Mouse (Mus musculus) adrenal gland (tissue): Measurements from ENCODE around the gene Siae.

Experiments used
- intact Hi-C: fragments of 180-260 bp; cut with DNase I; formaldehyde crosslinking; loops from one replicate; pipeline ENCODE4 v1.15.1; 2025
- long read RNA-seq, 2 experiments: library from polyadenylated mRNA; unstranded; transcript quantifications; one replicate each; pipeline ENCODE4 v2.0.0; 2020; ENCODE audit warnings: borderline replicate concordance in 1 of 2; ENCODE audit not compliant: insufficient replicate concordance in 1 of 2

Gene Siae
- long read RNA-seq, experiment 1, full-length matches to known transcripts, result 3 of 9 reads
- long read RNA-seq, experiment 1, partial matches to known transcripts, result 3 of 9 reads
- long read RNA-seq, experiment 1, other reads (novel, unspliced or antisense), result 3 of 9 reads
- long read RNA-seq, experiment 2, full-length matches to known transcripts, result 13 of 16 reads
- long read RNA-seq, experiment 2, partial matches to known transcripts, result 3 of 16 reads
- long read RNA-seq, experiment 2, other reads (novel, unspliced or antisense), result 0 of 16 reads

DNA sequence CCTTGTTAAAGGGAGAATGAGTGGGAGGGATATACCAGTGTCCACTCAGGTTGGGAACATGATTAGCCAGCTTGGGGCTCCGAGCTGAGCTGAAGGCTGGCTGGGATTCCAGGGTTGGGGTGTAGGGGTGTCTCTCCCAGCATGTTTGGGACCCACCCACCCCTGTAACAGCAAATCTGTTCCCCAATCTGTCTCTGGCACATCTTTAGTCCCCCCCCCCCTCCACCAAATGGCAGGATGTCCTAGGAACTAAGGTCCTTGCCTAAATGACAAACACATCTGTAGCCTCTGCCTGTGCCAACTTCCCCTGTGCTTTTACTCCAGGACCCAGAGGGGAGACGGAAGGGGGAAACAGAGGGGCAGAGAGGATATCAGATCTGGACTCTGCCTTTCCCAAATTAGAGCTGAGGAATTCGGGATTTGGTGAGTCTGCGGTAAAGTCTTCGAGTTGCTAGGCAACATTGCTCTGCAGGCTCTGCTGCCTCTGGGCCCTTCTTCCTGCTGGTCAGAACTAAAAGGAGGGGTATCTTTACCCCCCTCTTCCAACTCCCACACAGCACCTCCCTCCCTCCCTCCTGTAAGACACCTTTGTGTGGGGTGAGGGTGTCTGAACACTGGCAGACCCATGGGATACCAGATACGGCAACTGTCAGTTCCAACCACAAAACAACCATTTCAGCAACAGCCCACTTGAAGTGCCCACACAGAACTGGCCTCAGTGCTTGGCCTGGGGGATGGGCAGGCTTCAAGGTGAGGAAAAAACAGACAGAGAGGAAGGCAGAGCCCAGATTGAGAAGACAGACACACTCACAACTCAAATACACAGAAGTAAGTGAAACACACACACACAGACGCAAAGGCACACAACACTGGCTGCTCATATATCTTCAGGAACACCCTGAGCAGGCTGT is at the start of gene Siae:
Gene Siae, plus strand, starts transcription at position 861 of the 911 bp plus-strand sequence.
- intact Hi-C loops, result no loop called here

- intact Hi-C loops, result no loop called here
Observed at GRCm38 (mm10) chr9:37506023-37506422, 49.5 kb upstream of the Siae start.

DNA sequence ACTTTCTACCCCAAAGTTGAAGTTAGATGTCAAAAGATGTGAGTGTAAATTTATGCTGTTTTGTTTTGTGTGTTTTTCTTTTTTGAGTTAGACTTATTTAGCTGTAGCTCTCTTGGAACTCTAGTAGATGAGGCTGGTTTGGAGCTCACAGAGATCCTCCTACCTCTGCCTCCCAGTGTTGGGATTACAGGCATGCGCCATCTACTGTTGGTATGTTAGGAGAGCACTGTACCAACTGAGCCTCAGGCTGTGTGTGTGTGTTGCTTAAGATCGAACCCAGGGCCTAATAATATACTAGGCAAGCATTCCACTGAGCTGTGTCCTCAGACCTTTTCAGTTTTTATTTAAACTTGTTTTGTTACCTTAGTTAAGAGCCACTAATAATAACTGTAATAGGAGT is 43.4 kb upstream of the Siae start:
- intact Hi-C loops, result no loop called here

GRCm38 (mm10) chr9:37514456-37514855 is 41.0 kb upstream of the Siae start:
- intact Hi-C loops, result no loop called here

DNA sequence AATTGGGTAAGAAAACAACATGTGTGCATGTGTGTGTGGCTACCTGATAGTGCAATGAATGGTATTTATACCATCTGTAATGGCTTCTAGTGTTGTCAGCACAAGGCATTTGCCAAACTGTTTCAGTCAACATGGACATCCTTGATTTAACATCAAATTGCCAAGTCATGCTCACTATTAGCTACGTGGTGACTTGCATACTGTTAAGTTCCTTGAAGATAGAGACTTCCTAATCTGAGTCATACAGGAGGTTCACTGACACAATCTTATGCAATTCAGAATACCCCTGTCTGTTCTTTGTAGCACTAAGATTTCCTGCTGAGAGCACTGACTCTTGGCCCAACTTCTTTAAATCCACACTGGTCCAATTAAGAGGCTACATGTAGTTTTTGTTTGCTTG is 38.0 kb upstream of the Siae start:
- intact Hi-C loops, result no loop called here

DNA sequence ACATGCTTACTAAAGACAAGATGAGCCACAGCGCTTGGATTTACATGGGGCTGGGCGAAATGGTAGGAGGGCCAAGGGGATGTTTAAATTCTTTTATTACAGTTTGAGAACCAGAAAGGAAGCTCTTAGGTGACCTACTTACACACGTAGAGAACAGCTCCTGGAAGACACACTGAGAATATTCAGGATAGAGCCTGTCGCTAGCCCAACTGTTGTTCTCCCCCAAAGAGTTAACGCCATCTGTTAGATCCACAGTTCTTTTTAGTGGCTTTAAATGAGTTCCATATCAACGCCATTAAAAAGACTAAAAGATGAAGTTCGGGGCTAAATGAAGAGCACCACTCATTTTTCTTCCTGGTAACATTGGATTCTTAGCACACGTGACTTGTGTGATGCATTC is 36.5 kb upstream of the Siae start:
- intact Hi-C loops, result no loop called here

GRCm38 (mm10) chr9:37519995-37520394 is 35.5 kb upstream of the Siae start:
- intact Hi-C loops, result no loop called here

DNA sequence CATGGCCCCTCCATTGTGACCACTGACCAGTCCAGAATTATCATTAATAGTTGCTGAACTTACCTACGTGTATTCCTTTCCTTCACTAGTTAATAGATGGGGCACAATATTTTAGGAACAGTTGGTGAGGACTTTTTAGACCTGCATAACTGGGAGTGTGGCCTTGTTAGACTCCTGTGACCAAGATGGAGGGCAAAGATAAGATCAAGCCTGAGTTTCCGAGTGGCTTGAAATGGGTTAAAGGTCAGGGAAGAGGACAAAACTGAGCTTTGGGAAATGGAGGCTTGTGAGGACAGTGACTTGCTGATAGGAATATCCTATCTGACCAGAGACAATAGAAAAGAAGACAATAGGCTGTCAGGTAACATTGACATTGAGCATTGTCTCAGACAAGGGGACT is 30.0 kb upstream of the Siae start:
- intact Hi-C loops, result no loop called here

DNA sequence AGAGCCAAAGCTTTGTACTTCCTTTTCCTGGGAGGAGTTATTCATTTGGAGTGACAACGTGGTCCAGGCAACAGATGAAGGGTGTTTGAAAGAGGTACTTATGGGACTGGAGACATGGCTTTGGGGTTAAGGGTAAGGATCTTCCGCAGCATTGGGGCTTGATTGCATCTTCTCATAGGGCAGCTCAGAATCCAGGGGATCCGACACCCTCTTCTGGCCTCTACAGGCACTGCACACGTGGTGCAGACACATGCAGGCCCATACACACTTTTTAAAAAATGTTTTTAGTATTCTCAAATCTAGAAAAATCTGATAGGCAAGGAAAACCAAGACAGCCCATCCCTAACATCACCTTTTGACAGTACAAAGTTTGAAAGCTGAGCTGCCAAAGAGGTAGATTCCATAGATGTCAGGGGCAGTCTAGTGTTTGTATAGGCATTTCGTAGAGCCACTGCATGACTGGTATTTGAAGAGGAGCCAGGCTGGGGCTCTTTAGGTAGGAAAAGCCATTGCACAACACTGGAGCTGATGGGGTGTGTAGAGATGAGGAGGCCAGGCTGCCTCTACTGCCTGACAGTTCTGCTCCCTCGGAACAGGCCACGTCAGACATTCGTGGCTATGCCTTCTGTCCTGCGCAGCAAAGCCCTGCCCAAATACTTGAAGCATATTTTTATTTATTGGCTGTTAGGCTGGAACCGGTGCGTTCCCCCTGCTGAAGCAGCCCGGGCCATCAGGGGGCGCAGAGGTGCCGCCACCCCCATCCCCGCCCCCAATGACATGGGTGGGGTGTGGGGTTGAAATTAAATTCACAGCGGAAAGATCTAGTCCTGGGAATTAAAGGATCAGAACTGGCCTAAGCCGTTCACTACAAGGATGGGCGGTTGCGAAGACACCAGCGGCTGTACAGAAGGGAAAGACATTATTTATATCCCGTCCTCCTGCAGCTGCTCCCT is 28.8 kb upstream of the Siae start:
- intact Hi-C loops, result no loop called here

DNA sequence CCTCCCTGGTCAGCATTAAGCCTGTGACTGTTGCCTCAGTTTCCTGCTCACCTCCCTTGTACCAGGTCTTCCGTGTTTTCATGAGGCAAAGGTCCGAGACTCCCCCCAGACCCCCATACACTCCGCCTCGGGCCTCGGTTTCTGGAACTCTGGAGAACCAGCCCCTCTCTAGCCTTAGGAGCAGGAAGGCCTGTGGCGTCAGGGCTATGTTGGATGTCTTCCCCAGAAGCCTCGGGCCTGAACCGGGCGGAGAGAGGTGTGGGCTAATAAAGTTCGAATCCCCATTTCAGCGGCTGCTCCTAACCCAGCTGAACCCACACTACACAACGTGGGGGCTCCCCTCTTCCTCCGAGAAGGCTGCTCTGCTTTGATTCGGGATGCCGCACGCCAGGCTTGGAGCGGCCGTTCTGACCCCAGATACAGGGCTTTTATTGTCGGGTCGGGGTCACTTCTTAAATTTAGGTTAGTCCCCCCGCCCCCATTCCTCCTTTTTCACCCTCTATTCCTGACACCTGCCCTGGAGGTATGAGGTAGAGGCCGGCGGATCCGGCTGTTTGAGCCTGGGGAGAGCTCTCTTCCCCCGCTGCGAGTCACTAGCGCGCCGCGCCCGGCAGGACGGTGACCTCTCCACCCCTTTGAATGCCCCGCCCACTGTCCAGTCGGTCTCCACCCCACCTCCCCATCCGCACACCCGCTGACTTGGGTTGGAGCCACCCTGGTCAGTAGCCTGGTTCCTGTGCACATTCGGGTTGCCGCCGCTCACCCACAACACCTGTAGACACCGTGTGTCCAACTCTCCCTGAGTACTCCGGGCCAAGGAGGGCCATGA is 27.9 kb upstream of the Siae start, which contains the start of gene Esam:
Gene Esam, plus strand, starts transcription at position 683 of the 829 bp plus-strand sequence.
- intact Hi-C loops, result no loop called here

DNA sequence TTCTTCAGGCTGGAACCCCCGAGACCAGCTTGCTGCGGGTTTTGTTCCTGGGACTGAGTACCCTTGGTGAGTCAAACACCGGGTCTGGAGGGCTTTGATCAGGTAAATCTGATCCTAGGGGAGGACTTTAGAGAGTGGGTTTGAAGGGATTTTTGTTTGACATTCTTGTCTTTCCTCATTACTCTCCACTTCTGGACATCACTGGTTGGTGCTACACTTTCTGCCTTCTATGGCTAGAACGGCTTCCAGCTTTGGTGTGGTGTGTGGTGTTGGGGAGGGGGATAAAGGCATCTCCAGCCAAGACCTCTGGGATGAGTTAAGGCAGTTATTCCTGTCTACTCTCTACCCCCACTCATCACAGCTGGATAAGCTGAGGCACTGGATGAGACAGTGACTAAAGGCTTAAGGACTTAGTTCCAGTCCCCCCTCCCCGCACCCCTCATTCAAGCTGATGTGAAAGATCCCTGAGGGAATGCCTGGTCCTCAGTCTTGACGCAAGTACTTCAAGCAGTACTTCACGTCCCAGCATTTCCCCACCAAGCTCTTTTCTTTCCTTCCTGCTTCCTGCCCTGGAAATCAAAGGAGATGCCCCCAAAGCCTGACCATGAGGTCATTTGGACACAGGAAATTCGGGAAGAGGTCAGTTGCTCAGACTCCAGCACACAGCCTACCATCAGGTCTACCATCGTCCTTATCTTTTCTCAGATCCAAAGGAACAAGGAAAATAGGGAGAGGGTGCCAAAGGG is 27.1 kb upstream of the Siae start:
- intact Hi-C loops, result no loop called here

GRCm38 (mm10) chr9:37530031-37530887 is 25.2 kb upstream of the Siae start:
- intact Hi-C loops, result no loop called here

DNA sequence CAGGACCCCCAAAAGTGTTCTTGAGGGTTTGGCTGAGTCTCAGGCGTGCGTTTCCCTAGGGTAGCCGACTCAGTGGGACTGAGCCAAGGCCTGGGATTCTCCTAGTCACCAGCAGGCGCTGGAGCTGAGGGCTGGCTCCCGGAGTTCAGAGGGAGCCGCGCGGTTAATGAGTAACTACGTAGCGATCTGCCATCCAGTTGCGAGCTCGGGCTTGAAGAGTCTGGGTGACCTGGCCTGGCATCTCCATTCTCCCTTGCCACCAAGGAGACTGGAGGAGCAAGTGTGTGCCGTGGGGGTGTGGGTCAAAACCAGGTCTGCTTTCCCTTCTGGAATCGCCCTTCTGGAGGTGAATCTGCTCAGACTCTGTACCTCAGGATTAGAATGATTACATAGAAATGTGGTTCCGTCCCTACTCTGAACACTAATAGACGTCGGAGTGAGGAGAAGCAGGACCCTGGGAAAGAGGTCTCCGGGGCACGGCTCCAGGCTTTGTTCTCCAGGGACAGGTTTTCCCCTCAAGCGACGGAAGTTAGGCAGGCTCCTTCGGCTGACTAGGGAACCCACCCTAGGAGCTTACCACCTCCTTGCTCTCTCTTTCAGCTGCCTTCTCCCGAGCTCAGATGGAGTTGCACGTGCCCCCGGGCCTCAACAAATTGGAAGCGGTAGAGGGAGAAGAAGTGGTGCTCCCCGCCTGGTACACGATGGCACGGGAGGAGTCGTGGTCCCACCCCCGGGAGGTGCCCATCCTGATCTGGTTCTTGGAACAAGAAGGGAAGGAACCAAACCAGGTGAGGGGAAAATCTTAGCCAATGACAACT is 24.4 kb upstream of the Siae start:
- intact Hi-C loops, result no loop called here

DNA sequence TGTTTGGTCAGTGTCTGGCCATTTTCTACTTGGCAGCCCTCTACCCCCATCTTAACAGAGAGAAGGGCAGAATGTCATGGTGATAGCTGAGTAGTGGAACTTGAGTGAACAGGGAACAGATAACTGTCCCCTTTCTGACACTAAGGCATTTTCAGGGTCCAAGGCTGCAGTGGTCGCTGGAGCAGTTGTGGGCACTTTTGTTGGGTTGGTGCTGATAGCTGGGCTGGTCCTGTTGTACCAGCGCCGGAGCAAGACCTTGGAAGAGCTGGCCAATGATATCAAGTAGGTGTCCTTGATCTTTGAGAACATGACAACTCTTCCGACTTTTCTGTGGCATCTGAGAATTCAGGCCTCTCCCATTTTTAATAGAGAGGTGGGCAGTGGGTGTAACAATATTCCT is 18.6 kb upstream of the Siae start:
- intact Hi-C loops, result no loop called here

GRCm38 (mm10) chr9:37537658-37538250 is 17.7 kb upstream of the Siae start:
- intact Hi-C loops, result no loop called here

DNA sequence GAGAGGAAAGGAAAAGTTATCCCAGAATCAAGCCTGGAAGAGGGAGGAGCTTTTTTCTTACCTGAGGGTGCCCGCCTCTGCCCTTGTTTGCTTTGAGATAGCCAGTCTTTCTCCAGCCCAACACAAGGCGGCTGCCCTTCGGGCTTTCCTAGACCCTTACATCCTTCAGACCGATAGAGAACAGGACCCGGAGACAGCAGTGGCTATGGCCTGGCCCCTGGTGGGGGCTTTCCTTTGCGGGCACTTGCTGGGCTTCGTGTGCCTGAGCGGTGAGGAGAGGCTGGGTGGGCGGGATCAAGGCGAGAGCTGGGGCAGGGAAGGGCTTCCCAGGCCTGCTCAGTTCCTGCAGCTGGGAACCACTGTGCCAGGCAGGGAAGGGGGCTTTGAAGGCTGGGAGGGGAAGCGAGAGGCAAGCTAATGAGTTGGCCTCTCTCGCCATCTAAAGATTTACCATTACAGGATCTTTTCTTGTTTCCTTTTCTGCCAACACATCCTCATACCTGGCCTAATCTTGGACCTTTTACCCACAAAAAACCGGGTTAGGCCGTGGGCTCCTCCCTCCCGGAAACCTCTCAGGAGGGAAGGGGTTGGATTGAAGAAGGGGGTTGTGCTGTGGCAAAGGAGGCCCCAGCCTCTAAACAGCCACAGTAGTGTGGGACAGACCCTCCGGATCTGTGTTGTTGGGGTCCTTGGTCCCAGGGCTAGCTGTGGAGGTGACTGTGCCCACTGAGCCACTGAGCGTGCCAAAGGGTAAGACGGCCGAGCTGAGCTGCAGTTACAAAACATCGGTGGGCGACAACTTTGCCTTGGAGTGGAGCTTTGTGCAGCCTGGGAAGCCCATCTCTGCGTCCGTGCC is 16.1 kb upstream of the Siae start, which contains the start of gene Vsig2:
Gene Vsig2, plus strand, starts transcription at position 86 of the 856 bp plus-strand sequence.
- intact Hi-C loops, result loop anchor here (10.0 kb wide), 1 partner anchor 105 kb away; the partner anchor contains the start of gene Robo3
